Mouse (Mus musculus) ES-E14 (cell line): ENCODE measurements around the gene Furin. TPM values are rescaled to one million over a fixed set of nuclear protein-coding genes. Genes with fewer than 3 reads are reported as not detected.

Experiments used
- DNase-seq: peaks from one replicate; pipeline ENCODE4 v3.0.0-alpha.2; 2013; ENCODE audit warnings: low read depth, low spot score
- H3K27ac ChIP-seq: 2 replicates; pipeline ENCODE4 v1.5.1; 2012; ENCODE audit warnings: low read depth, mild to moderate bottlenecking, low read length, moderate library complexity, mixed read lengths; ENCODE audit not compliant: poor library complexity, insufficient read depth, severe bottlenecking
- H3K36me3 ChIP-seq: 2 replicates; pipeline ENCODE4 v1.6.1; 2012; ENCODE audit warnings: mild to moderate bottlenecking, low read length, moderate library complexity, mixed read lengths; ENCODE audit not compliant: control insufficient read depth, poor library complexity, insufficient read depth, severe bottlenecking
- H3K4me1 ChIP-seq, 2 experiments: fragments of 150-350 bp in 1 of 2; sonication (generic) in 1 of 2; 2 replicates each; pipeline ENCODE4 v1.6.1; 2012; ENCODE audit warnings: low read length in 2 of 2, mild to moderate bottlenecking in 1 of 2, mixed read lengths in 1 of 2; ENCODE audit not compliant: control insufficient read depth in 2 of 2, insufficient read depth in 2 of 2, poor library complexity in 1 of 2
- H3K4me3 ChIP-seq, 2 experiments: fragments of 150-350 bp in 1 of 2; sonication (generic) in 1 of 2; 2 replicates each; pipeline ENCODE4 v1.5.1; 2012; ENCODE audit warnings: low read length in 2 of 2, low read depth in 1 of 2, mild to moderate bottlenecking in 1 of 2, mixed read lengths in 1 of 2; ENCODE audit not compliant: insufficient read depth in 1 of 2, poor library complexity in 1 of 2, severe bottlenecking in 1 of 2
- H3K9ac ChIP-seq: 2 replicates; pipeline ENCODE4 v1.6.1; 2012; ENCODE audit warnings: low read depth, mild to moderate bottlenecking, low read length, mixed read lengths; ENCODE audit not compliant: poor library complexity, insufficient read depth, severe bottlenecking
- H3K9me3 ChIP-seq: fragments of 150-350 bp; sonication (generic); 2 replicates; pipeline ENCODE4 v1.6.1; 2012; ENCODE audit warnings: low read depth, mild to moderate bottlenecking, low read length; ENCODE audit not compliant: control insufficient read depth, insufficient read depth
- CHD2 ChIP-seq: IDR thresholded peaks from 2 replicates; pipeline ENCODE4 v1.6.1; 2014; ENCODE audit warnings: mild to moderate bottlenecking, low read depth, low read length, inconsistent platforms
- HCFC1 ChIP-seq: IDR thresholded peaks from 2 replicates; pipeline ENCODE4 v1.6.1; 2012; ENCODE audit warnings: low read length, inconsistent platforms, borderline replicate concordance; ENCODE audit not compliant: insufficient read depth
- MAFK ChIP-seq: IDR thresholded peaks from 2 replicates; pipeline ENCODE4 v1.6.1; 2014; ENCODE audit warnings: mild to moderate bottlenecking, low read depth, low read length, inconsistent platforms; ENCODE audit not compliant: insufficient read depth
- ZC3H11A ChIP-seq: IDR thresholded peaks from 2 replicates; pipeline ENCODE4 v1.6.1; 2012; ENCODE audit warnings: low read depth, mild to moderate bottlenecking, inconsistent platforms, low read length, borderline replicate concordance
- ZNF384 ChIP-seq: IDR thresholded peaks from 2 replicates; pipeline ENCODE4 v1.6.1; 2012; ENCODE audit warnings: low read depth, low read length, inconsistent platforms
- in situ Hi-C, 2 experiments: fragments of 600-800 bp; cut with MboI; formaldehyde crosslinking; loops; one replicate each; pipeline ENCODE4 v1.15.1; 2025; ENCODE audit warnings: low sequenced_read_pairs in 2 of 2, inconsistent platforms in 1 of 2; ENCODE audit not compliant: unreplicated experiment in 2 of 2
- total RNA-seq: library from RNA; depleted of rRNA; stranded (reverse); fragments of 300-350 nt; gene quantifications from 2 replicates; pipeline ENCODE4 v1.2.3, GENCODE M21; 2012

Gene Furin
- total RNA-seq, 1 experiment: 17.7 TPM

DNA sequence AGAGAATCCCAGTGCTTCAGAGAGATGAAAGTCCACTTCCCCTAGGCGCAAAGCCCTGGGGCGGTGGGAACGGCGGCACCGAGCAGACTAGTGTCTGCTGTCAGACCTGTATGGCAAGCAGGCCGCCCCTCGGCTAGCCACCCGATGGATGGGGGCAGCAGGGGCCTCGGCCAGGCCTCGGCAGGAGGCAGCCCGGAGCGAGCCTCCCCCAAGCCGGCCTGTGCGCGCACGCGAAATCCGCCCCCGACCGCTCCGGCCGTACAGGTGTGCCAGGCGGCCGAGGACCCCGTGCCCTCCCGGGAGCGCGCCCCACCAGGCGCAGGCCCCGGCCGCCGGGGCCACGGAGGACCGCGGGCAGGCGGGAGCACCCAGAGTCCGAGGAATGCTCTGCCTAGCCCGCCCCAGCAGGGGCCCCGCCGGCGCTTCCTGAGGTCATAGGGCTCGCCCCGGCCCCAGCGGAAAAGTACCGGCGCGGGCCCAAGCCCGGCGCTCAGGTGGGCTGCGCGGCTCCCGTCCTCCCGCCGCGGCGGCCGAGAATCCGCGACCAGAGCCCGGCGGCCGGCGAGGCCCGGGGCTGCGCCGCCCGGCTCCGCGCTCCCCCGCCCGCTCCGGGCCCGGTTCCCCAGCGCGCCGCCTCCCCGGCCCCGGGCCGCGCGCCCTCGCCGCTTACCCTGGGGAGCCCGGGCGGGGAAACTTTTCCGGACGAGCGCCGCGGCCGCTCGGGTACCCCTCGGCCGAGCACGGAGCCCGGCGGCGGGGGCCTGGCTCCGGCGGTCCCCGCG is 3.2 kb downstream of the Furin start:
- Histone ChIP-seq H3K9me3 (no peaks in the 10 kb centered on the region), H3K36me3 (no peaks in the 10 kb centered on the region; the same call in 1 of the 2 replicates), H3K27ac (no peak overlapping the region), H3K4me3 (peak overlapping the region; percentile 82 to 87), H3K4me1 (peaks cover 0 to 2% of the 10 kb centered on the region in 2 experiments; a peak in 2 of 4 replicates), H3K9ac (peak overlapping the region; percentile 79)
- DNase-seq: no peak
- TF ChIP-seq HCFC1: no peak
- no peak for TF ChIP-seq MAFK
- no peak for TF ChIP-seq ZC3H11A
- TF ChIP-seq CHD2: no peak
- no peak for TF ChIP-seq ZNF384
- in situ Hi-C loops: no loop called here

DNA sequence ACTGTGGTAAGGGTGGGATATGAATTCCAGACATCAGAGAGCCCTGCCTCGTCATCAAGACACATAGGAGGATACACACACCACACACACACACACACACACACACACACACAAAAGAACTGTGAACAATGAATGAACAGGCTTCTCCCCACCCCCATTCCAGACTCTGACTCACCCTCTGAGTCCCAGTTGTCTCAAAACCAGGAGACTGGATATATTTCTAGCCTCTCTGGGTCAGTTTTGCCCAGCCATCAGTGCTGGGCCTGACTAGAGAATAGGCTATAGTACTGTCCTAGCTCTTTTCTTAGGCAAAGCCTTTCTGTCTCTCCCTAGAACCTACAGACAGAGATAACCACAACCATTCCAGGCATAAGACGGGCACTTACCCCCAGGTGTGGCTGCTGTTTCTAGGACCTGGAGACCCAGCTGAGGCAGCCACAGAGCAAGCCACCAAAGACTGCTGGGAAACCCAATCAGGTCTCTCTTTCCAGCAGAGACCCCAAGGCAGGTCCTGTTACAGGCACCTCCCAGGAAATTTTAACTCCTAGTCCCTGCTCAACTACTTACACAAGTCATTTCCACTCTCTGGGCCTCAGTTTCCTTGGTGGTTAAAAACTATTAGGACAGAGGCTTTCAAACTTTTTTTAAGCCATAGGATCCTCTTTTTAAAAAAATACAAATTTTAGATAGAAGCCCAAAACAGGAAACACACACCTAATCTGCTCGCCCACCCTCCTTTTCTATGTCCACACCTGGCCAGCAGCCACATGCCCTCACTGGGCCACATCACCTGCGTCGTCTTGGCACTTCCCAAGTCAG is 4.0 kb downstream of the Furin start:
- in situ Hi-C loops: no loop called here
- peak overlapping the region; percentile 79 for H3K9ac ChIP-seq
- peak overlapping the region; percentile 82 to 87 for H3K4me3 ChIP-seq
- peaks cover 4% of the 10 kb centered on the region; the same call in 1 of the 2 replicates for H3K36me3 ChIP-seq
- no peak for DNase-seq
- peaks cover 0 to 2% of the 10 kb centered on the region in 2 experiments; a peak in 2 of 4 replicates for H3K4me1 ChIP-seq
- TF ChIP-seq MAFK (no peak), ZC3H11A (no peak), HCFC1 (no peak), CHD2 (no peak), ZNF384 (no peak)
- no peaks in the 10 kb centered on the region for H3K9me3 ChIP-seq
- no peak overlapping the region for H3K27ac ChIP-seq

DNA sequence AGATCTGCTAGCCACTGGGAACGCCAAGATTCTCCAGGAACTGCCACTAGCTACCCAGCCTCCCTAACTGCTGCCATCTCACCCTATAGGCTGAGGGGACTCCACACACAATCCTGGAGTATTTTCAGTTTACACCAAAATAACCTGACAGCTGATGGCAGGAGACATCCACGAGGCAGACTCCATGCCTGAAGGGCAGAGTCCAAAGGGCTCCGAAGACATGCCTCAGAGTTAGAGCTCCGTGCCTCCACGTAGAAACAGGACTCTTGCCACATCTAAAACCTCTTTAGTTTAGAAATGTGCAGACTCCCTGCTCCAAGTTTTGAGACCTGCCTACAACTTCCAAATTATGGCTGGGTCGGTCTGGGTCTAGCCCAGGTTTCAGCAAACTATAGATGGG is 4.7 kb downstream of the Furin start:
- H3K4me1 ChIP-seq: peaks cover 0 to 2% of the 10 kb centered on the region in 2 experiments; a peak in 2 of 4 replicates
- H3K4me3 ChIP-seq: no peak overlapping the region
- H3K27ac ChIP-seq: no peak overlapping the region
- no peak for TF ChIP-seq HCFC1
- no peak for TF ChIP-seq MAFK
- no peak for TF ChIP-seq ZNF384
- no peak for TF ChIP-seq CHD2
- TF ChIP-seq ZC3H11A: no peak
- H3K9me3 ChIP-seq: no peaks in the 10 kb centered on the region
- H3K36me3 ChIP-seq: peaks cover 4% of the 10 kb centered on the region; the same call in 1 of the 2 replicates
- in situ Hi-C loops: no loop called here
- no peak for DNase-seq
- no peak overlapping the region for H3K9ac ChIP-seq

DNA sequence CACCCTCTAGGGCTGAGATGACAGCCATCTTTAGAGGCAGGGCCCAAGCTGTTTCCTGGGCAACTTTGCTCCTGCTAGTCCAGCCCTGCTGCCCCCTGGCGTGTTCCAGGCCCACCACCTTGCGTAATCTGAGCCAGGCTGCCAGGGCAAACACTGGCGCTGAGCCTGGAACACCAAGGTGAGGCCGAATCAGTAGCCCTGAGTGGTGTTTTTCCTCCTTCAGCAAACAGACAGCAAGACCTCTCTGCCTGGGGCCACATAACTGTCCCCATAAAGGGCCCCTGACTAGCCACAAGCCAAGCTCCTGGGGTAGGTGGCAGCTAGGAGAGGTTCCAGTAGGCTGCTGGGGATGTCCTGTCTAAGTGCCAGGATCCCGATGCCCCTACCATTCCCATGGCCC is 5.1 kb downstream of the Furin start:
- Histone ChIP-seq H3K27ac (no peak overlapping the region), H3K36me3 (peaks cover 6% of the 10 kb centered on the region; the same call in 1 of the 2 replicates), H3K4me1 (peaks cover 0 to 2% of the 10 kb centered on the region in 2 experiments; a peak in 2 of 4 replicates), H3K9ac (no peak overlapping the region), H3K4me3 (no peak overlapping the region), H3K9me3 (no peaks in the 10 kb centered on the region)
- no peak for DNase-seq
- TF ChIP-seq HCFC1 (no peak), ZNF384 (no peak), CHD2 (no peak), MAFK (no peak), ZC3H11A (no peak)
- in situ Hi-C loops: no loop called here
